Mouse (Mus musculus) embryonic fibroblast, embryonic 13.5 days (primary cell): ENCODE measurements around the gene Amph.

Experiments used
- CTCF ChIP-seq: IDR thresholded peaks from 2 replicates; pipeline ENCODE4 v1.5.1; 2011; ENCODE audit warnings: mild to moderate bottlenecking, control low read depth, low read length, moderate library complexity, borderline replicate concordance; ENCODE audit not compliant: insufficient read depth
- POLR2A ChIP-seq: IDR thresholded peaks from 2 replicates; pipeline ENCODE4 v1.6.1; 2011; ENCODE audit warnings: low read depth, mild to moderate bottlenecking, control low read depth, low read length, moderate library complexity

GRCm38 (mm10) chr13:18949626-18950200 is 1.7 kb downstream of the Amph start:
- TF ChIP-seq CTCF, result no peak
- TF ChIP-seq POLR2A, result no peak
